Mouse (Mus musculus): ENCODE results near the gene Dab2ip.

The Dab2ip gene

GRCm38 (mm10) chr2:35652984-35653383 lies 94.9 kb downstream of the Dab2ip start:
- DNase-seq (ENCODE audit: low spot score in 2 of 2) = no peak

- no peak for DNase-seq (ENCODE audit: low spot score in 2 of 2)
Measured at GRCm38 (mm10) chr2:35654795-35655194, 96.7 kb downstream of the Dab2ip start.

GRCm38 (mm10) chr2:35655996-35656395 lies 97.9 kb downstream of the Dab2ip start:
- DNase-seq (ENCODE audit: low spot score in 2 of 2) = no peak

- no peak for DNase-seq (ENCODE audit: low spot score in 2 of 2)
Measured at GRCm38 (mm10) chr2:35658311-35658710, 100.2 kb downstream of the Dab2ip start.

GRCm38 (mm10) chr2:35659578-35660194 lies 101.6 kb downstream of the Dab2ip start:
- no peak for DNase-seq (ENCODE audit: low spot score in 2 of 2)

- peak; percentile 81 to 88 for DNase-seq (ENCODE audit: low spot score in 2 of 2)
Measured at GRCm38 (mm10) chr2:35660953-35661374, 102.9 kb downstream of the Dab2ip start.

GRCm38 (mm10) chr2:35661454-35662000 lies 103.5 kb downstream of the Dab2ip start:
- peak in 1 of 2 experiments; percentile 44 for DNase-seq (ENCODE audit: low spot score in 2 of 2)

- peak in 1 of 2 experiments; percentile 36 for DNase-seq (ENCODE audit: low spot score in 2 of 2)
Measured at GRCm38 (mm10) chr2:35662001-35662491, 104.0 kb downstream of the Dab2ip start.

- no peak for DNase-seq (ENCODE audit: low spot score in 2 of 2)
Measured at GRCm38 (mm10) chr2:35662738-35663550, 104.9 kb downstream of the Dab2ip start.

- DNase-seq (ENCODE audit: low spot score in 2 of 2) = no peak
Measured at GRCm38 (mm10) chr2:35667746-35668145, 109.7 kb downstream of the Dab2ip start.

- DNase-seq (ENCODE audit: low spot score in 2 of 2) = no peak
Measured at GRCm38 (mm10) chr2:35669217-35669616, 111.2 kb downstream of the Dab2ip start.

- no peak for DNase-seq (ENCODE audit: low spot score in 2 of 2)
Measured at GRCm38 (mm10) chr2:35669748-35670147, 111.7 kb downstream of the Dab2ip start.

GRCm38 (mm10) chr2:35670300-35670699 lies 112.2 kb downstream of the Dab2ip start:
- DNase-seq (ENCODE audit: low spot score in 2 of 2) = no peak

- DNase-seq (ENCODE audit: low spot score in 2 of 2) = no peak
Measured at GRCm38 (mm10) chr2:35671980-35672910, 114.2 kb downstream of the Dab2ip start.

GRCm38 (mm10) chr2:35673181-35673580 lies 115.1 kb downstream of the Dab2ip start:
- no peak for DNase-seq (ENCODE audit: low spot score in 2 of 2)

GRCm38 (mm10) chr2:35673986-35674385 lies 115.9 kb downstream of the Dab2ip start:
- no peak for DNase-seq (ENCODE audit: low spot score in 2 of 2)

GRCm38 (mm10) chr2:35674431-35674830 lies 116.4 kb downstream of the Dab2ip start:
- DNase-seq (ENCODE audit: low spot score in 2 of 2) = no peak

GRCm38 (mm10) chr2:35676075-35676665 lies 118.1 kb downstream of the Dab2ip start:
- DNase-seq (ENCODE audit: low spot score in 2 of 2) = peak in 1 of 2 experiments; percentile 71

GRCm38 (mm10) chr2:35677855-35678254 lies 119.8 kb downstream of the Dab2ip start:
- DNase-seq (ENCODE audit: low spot score in 2 of 2) = peak in 1 of 2 experiments; percentile 66

GRCm38 (mm10) chr2:35678440-35678839 lies 120.4 kb downstream of the Dab2ip start:
- peak in 1 of 2 experiments; percentile 12 for DNase-seq (ENCODE audit: low spot score in 2 of 2)
